Mouse (Mus musculus): ENCODE measurements around the gene Tdrd12. TPM values are rescaled to one million over a fixed set of nuclear protein-coding genes. Genes with fewer than 3 reads are reported as not detected.
"Not testable (repeated sequence)": the region's sequence is repeated elsewhere in the genome, so short reads cannot be mapped to it uniquely, and the experiment has no call there.

Gene Tdrd12
- under 1 TPM; 0.52 to 0.63 TPM for total RNA-seq (2021)

DNA sequence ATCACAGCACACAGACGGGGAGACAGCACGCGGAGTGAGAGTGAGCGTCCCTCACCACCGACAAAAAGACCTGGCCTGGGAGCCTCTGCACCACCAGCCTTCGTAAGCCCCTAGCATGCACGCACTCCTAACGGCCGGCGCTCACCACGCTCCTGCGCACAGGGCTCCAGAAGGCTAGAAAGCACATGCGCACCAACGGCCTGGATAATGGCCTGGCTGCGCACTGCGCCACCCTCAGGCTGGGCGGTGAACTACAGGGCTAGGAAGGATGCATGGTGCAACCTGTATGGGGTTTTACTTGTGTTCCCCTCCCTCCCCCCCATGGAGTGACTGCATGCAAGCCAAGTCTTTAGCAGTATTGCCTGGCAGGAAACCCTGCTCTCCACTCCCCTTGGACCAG lies at the start of gene Tdrd12:
TSS of gene Tdrd12 (minus strand) at position 184 of the 400 bp plus-strand sequence.
- no peak for DNase-seq

GRCm38 (mm10) chr7:35586906-35587445 lies 49.4 kb upstream of the Tdrd12 start:
- DNase-seq, result no peak

DNA sequence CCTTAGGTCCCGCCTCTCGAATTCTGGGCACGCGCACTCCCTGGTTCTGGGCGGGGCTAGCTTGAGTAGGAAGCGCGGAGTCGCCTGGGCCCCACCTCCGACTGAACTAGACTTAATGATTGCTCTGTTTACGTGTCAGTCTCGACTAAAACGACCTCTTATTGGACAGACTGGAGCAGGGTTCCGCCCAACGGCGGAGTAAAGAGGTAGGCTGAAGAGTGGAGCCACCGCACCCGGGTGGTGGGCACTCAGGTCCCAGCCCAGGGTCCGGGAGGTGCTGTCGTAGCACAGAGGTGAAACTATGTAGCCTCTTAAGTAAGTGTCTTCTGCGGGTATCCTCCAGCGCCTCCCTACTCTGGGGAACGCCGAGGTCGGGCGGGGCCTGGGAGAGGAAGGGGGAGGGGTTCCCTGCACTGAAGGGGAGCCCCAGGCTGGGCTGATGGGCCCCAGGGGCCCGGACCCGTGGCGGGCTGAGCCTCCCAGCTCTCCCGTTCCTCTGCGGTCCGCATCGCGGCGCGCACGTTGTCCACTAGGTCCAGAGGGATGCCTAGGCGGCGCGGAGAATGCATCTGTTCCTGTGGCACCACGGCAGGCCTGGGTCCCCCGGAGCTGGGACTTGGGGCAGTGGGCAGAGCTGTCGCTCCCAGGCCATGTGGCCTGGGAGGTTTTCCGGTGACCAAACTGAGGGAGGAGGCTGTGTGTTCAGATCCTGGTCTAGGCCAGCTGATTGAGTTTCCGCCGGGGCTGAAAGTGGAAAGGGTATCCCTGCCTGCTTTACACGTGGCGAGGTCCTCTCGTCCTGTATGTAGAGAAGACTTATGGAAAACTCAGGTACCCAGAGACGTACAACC lies 48.7 kb upstream of the Tdrd12 start, which contains the start of gene Ankrd27:
TSS of gene Ankrd27 (plus strand) at position 190 of the 851 bp plus-strand sequence.
- DNase-seq, result peak; percentile 92 to 93

GRCm38 (mm10) chr7:35585191-35586054 lies 47.9 kb upstream of the Tdrd12 start, which contains the start of gene Rgs9bp:
TSS of gene Rgs9bp (minus strand) at chr7:35585582.
- DNase-seq, result no peak

DNA sequence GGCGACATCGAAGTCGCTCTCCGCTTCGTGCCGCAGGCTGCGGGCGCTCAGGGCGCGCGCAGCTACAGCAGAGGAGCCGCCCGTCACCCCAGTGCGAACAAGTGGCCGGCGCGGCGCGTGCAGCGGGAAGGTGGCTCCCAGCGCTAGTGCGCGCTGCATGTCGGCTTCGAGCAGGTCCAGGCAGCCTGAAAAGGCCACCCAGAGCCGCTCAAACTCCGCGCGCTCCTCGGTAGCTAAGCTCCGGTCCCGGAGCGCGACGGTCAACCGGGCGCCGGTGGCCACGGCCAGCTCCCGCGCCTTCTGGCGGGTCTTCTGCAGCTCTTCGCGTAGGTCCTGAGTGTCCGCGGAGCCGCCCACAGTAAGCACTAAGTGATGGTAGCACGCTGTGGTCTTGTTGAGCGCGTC lies 47.2 kb upstream of the Tdrd12 start:
- DNase-seq, result no peak

GRCm38 (mm10) chr7:35584068-35584785 lies 46.7 kb upstream of the Tdrd12 start:
- DNase-seq, result no peak

DNA sequence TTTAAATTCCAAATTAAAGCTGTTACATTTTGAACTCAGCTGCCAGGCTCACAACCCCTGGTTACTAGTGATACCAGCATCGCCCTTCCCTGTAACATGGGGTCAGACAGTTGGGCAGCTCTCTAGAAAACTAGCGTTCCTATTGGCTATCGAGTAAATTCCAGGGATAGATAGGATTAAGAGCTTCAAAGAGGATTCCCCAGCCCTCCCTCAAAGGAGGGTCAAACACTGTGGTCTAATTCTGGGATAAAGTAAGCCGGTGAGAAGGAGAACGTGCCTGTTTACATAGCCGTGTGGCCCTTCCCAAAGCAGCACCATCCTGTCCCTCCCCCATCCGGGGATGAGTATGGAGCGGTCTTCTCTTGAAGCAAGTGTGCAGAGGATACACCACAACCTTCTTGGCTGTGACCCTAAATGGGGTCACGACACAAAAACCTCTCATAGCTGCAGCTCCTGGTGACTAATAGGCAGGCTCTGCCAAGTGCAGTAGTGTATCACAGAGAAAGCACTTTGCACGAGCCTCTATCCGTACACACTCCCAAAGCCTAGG lies 46.0 kb upstream of the Tdrd12 start:
- no peak for DNase-seq

DNA sequence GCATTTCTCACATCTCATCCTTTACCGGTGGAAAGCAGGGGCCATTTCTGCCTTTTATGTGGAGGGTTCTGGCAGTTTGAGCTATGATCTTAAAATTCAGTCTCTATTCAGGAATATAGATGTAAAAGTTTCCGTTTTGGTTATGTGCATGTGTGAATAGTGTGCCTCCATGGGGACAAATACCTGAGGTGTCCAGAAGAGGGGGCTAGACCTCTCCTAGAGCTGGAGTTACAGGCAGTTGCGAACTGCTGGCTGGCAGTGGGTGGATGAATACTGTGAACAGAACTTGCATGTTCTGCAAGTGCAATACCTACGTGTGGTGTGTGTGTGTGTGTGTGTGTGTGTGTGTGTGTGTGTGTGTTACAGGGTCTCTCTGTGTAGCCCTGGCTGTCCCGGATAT lies 45.2 kb upstream of the Tdrd12 start:
- no peak for DNase-seq

GRCm38 (mm10) chr7:35579849-35580248 lies 42.3 kb upstream of the Tdrd12 start:
- DNase-seq, result no peak

DNA sequence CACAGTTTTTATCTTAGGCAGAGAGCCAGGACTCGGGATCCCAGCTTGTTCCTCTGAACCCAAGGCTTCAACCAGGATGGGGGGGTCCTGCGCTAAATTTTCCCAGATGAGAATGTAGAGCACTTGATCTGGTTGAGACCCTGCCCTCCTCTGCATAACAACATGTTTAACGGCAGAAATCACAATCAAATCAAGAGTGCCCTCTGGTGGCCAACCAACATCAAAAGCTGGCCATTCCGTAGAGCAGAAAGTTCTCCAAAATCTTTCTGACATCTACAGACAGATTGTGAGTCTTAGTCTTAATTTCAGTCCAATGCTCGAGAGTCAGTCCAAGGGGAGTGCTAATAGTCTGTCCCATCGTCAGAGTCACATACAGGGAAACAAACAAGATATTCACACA lies 33.3 kb upstream of the Tdrd12 start:
- DNase-seq, result not testable (repeated sequence)

DNA sequence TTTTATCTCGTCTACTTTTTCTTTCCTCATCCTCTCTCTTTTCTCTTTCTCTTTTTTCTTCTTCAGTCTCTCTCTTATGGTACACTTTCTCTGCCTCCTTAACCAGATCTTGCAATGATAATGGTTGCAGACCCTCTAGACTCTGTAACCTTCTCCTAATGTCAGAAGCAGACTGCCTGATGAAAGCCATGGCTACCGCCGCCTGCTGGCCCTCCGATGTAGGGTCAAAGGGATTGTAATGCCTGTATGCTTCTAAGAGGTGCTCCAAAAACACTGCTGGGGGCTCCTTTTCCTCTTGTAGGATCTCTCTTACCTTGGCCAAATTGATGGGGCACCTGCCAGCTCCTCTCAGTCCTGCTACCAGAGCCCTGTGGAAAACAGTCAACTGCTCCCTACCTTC lies 32.2 kb upstream of the Tdrd12 start:
- not testable (repeated sequence) for DNase-seq

DNA sequence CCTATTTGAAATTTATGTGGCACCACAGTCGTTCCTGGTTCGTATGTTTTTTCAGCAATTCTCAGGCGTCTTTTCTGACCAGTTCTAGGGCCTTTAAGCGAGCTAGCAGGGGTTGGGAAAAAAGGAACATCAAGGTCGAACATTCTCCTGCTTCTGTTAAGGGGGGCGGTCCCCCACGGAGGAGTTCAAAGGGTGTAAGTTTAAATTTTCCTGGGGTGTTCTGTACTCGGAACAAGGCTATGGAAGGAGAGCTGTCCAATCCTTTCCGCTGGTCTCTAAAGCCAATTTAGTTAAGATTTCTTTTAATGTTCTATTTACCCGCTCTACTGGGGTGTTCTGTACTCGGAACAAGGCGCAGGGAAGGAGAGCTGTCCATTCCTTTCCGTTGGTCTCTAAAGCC lies 28.4 kb upstream of the Tdrd12 start:
- DNase-seq, result not testable (repeated sequence)

DNA sequence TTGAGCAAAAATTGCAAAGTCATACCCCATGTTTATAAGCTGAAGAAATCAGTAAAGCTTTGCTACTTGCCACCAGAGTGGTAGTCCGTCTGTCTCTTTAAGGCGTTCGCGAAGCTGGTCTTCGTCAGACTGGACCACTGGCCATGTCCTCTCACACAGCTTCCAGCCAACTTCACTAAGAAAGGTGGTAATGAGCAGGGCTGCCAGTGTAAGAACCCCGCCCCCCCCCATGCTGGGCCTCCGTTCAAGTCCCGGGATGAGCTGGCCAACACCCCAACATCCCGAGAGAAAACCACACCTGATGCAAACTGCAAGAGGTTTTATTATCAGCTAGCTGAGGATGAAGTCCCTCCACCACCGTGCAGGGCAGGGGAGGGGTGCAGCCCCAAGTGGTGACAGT lies 27.3 kb upstream of the Tdrd12 start:
- DNase-seq, result not testable (repeated sequence)

GRCm38 (mm10) chr7:35564067-35564865 lies 26.7 kb upstream of the Tdrd12 start:
- DNase-seq, result no peak

DNA sequence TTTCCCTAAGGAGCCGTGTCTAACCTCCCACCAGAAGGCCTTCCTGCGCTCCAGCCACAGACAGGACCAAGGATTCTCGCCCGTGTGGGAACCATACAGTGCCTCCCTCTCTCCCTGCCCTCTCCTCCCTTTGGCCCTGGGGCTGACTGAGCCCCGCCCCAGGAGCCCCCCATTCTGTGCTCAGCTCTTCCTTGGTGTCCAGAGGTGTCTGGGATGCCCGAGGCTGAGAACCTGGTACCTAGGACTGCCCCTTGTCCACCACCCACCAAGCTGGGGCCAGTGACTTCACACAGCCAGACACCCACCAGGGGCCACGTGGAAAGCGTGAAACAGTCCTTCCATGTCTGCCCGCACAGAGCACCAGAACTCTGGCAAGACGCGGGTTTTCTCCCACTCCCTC lies 25.5 kb upstream of the Tdrd12 start:
- DNase-seq, result no peak

DNA sequence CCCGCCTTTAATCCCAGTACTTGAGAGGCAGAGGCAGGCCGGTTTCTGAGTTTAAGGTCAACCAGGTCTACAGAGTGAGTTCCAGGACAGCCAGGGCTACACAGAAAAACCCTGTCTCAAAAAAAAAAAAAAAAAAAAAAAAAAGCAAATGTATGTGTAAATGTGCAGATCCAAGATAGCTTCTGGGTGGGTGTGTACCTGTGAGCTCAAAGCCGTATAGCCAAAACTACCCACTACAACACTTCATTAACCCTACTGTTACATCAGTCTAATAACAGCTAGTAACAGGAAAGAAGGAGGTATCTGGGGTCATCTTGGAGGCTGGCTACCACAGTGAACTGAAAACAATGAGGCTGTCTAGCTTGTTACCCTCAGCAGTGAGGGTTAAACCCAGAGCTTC lies 22.3 kb upstream of the Tdrd12 start:
- DNase-seq, result no peak

DNA sequence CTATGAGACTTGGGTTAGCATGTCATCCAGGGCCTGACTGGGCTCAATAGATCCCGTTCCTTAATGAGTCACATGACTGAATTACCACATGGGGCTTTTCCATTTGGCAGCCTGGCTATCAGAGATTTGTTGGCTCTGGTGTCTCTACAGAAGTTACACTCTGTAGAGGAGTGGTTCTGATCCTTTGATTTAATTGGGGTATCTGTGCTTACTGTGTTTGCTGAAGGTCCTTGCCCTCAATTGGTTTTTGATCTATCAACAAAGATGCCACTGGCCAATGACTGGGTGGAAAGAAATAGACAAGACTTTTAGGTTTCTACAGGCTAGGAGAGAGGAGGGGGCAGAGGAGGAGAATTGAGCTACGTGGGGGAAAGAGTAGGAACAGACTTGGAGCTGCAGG lies 21.1 kb upstream of the Tdrd12 start:
- no peak for DNase-seq

DNA sequence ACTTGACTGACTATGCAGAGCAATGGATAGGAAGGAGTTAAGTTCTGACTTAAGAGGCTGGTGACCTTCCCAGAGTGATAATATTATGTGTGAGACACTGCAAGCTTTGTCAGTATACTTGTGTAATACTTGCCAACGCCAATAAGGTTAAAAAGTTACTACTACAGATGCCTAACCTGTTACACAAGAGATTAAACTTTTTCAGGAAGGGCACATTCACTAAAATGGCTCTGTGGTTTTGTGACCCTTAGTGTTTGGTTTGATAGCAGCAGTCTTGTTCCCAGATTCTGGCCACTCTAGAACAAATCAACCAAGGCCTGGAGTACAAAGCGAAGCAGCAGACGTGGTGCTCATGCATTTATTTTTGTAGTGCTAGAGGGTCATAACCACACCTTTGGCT lies 20.0 kb upstream of the Tdrd12 start:
- no peak for DNase-seq

DNA sequence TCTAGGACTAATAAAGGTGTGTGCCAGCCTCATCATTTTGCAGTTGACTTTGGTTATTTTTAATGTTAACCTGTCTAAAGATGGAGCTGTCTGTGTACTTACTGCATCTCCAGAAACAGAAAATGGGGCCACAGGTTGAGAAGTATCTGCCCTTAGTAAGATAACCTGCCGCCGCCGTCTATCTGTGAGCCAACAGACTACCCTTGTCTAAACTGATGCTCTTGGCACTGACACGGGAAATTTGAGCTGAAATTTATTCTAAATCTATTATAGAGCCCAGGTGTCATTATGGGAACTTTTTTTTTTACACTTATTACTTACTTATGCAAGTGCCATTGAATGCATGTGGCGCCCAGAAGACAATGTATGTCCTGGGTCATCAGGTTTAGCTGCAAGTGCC lies 19.4 kb upstream of the Tdrd12 start:
- no peak for DNase-seq

DNA sequence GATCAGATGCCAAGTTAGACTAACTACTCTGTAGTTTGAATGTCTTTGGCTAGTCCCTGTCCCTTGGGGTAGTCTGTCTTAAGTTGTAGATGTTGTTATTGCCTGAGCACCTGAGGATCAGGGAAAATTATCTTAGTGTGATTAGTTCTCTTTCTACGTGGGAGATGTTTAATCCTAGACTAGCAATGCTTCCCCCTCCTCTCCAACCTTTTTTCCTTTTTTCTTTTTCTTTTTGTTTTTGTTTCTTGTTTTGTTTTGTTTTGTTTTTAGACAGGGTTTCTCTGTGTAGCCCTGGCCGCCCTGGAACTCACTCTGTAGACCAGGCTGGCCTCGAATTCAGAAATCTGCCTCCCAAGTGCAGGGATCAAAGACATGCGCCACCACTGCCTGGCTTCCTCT lies 18.7 kb upstream of the Tdrd12 start, which contains the start of gene Nudt19:
TSS of gene Nudt19 (minus strand) at position 100 of the 399 bp plus-strand sequence.
- DNase-seq, result no peak
